In genomic region chr14:51069617-51070016, GRCm38 (mm10) we compare ENCODE assay signal across 10 mouse cellular contexts. TPM values are rescaled to one million over a fixed set of nuclear protein-coding genes. Genes with fewer than 3 reads are reported as not detected.
A peak's percentile ranks its signal among the peaks of the same experiment; 100 is the strongest.
DNase-seq lines count a peak whose midpoint lies in the region; ATAC-seq and TF ChIP-seq lines count a peak whose summit lies in the region.
"Had no signal": no experiment of that assay in that cellular context is flagged by ENCODE, and none has a peak within 500 bp of the region (broad histone marks: within the 10 kb centered on the region; RNA-seq: fewer than 3 reads in every experiment).

No protein-coding gene starts in this region.

- no peak overlapping the region for H3K4me2 ChIP-seq in midbrain, postnatal 0 days (ENCODE audit: low read depth, low read length, poor library complexity, severe bottlenecking)
- no peak overlapping the region for H3K4me2 ChIP-seq in midbrain, embryonic 15.5 days
- H3K4me2 ChIP-seq: heart, embryonic 13.5 days had no signal

- no peak overlapping the region for H3K9ac ChIP-seq in midbrain, postnatal 0 days (replicated peaks; ENCODE audit: low read length, poor library complexity, severe bottlenecking)
- H3K9ac ChIP-seq in midbrain, embryonic 15.5 days: no peak overlapping the region
- H3K9ac ChIP-seq: heart, embryonic 13.5 days had no signal

- H3K4me1 ChIP-seq in midbrain, postnatal 0 days (ENCODE audit: insufficient read depth, low read length): peaks cover 5% of the 10 kb centered on the region; the same call in 1 of the 2 replicates
- H3K4me1 ChIP-seq in midbrain, embryonic 15.5 days: peaks cover 10% of the 10 kb centered on the region; the same call in 1 of the 2 replicates
- peaks cover 11% of the 10 kb centered on the region for H3K4me1 ChIP-seq in midbrain, embryonic 10.5 days

- 86% methylated on average over 2 of the region's 2 CpGs for WGBS in midbrain, postnatal 0 days
- WGBS in midbrain, embryonic 15.5 days: 87% methylated on average over 2 of the region's 2 CpGs
- 89% methylated on average over 2 of the region's 2 CpGs for WGBS in midbrain, embryonic 10.5 days

- H3K36me3 ChIP-seq in midbrain, postnatal 0 days (ENCODE audit: insufficient read depth, low read length): no peaks in the 10 kb centered on the region
- H3K36me3 ChIP-seq in midbrain, embryonic 15.5 days (replicated peaks): no peaks in the 10 kb centered on the region
- H3K36me3 ChIP-seq in midbrain, embryonic 10.5 days: no peaks in the 10 kb centered on the region
- H3K36me3 ChIP-seq: heart, embryonic 13.5 days had no signal

- no peaks in the 10 kb centered on the region for H3K9me3 ChIP-seq in midbrain, postnatal 0 days (ENCODE audit: low read length)
- H3K9me3 ChIP-seq in midbrain, embryonic 15.5 days: no peaks in the 10 kb centered on the region
- H3K9me3 ChIP-seq in midbrain, embryonic 10.5 days (replicated peaks): no peaks in the 10 kb centered on the region
- H3K9me3 ChIP-seq: heart, embryonic 13.5 days; megakaryocyte, embryonic 14.5 days had no signal

- no peaks in the 10 kb centered on the region for H3K27me3 ChIP-seq in midbrain, postnatal 0 days (ENCODE audit: insufficient read depth, low read length)
- H3K27me3 ChIP-seq in midbrain, embryonic 15.5 days (replicated peaks): no peaks in the 10 kb centered on the region
- H3K27me3 ChIP-seq in midbrain, embryonic 10.5 days (ENCODE audit: low read depth, poor library complexity, severe bottlenecking): no peaks in the 10 kb centered on the region

- H3K27ac ChIP-seq in midbrain, postnatal 0 days (ENCODE audit: low read depth, low read length): no peak overlapping the region
- H3K27ac ChIP-seq in midbrain, embryonic 15.5 days: no peak overlapping the region
- H3K27ac ChIP-seq in midbrain, embryonic 10.5 days (replicated peaks): no peak overlapping the region
- H3K27ac ChIP-seq: heart, embryonic 13.5 days had no signal

- no peak for ATAC-seq in midbrain, postnatal 0 days (ENCODE audit: low FRiP score)
- no peak for ATAC-seq in midbrain, embryonic 15.5 days (replicated peaks)

- H3K4me3 ChIP-seq in midbrain, postnatal 0 days (ENCODE audit: low read depth, low read length): no peak overlapping the region
- no peak overlapping the region for H3K4me3 ChIP-seq in midbrain, embryonic 15.5 days
- no peak overlapping the region for H3K4me3 ChIP-seq in midbrain, embryonic 10.5 days
- H3K4me3 ChIP-seq: heart, embryonic 13.5 days; megakaryocyte, embryonic 14.5 days had no signal

- 0 out of 2 replicates have a peak, but pooled peaks have one; percentile 23 for TF ChIP-seq CTCF in midbrain, postnatal 0 days (IDR thresholded peaks at IDR 0.05)

- peak; percentile 54 for DNase-seq in embryo, embryonic 10 days (ENCODE audit: low spot score)
- no peak for DNase-seq in embryo, embryonic 9.5 days (ENCODE audit: extremely low spot score)
- DNase-seq in midbrain, postnatal 0 days (ENCODE audit: low spot score): peak; percentile 27
- peak; percentile 89 for DNase-seq in induced T-regulatory cell, adult 2 months (ENCODE audit: low read depth)
- peak; percentile 53 to 83 for DNase-seq in spleen, postnatal 10 days (ENCODE audit: low spot score in 2 of 2)
- no peak for DNase-seq in ovary, postnatal 36 days (ENCODE audit: low spot score)
- DNase-seq in midbrain, embryonic 10.5 days (ENCODE audit: low spot score): no peak

RNA-seq across cellular contexts. Expression of gene Olfr750, which starts 4.6 kb away (rescaled TPM):
- 0.66 TPM in 1 of 2 replicates, not detected in the other for total RNA-seq in midbrain, postnatal 0 days (2014; rRNA removed)
- polyA plus RNA-seq in midbrain, postnatal 0 days (2015; fragmentation: Nextera tagmentation; extraction: Ambion mirVana): 0.02 and 0.07 TPM in 2 replicates
- 0.08 and 0.09 TPM in 2 replicates for polyA plus RNA-seq in midbrain, embryonic 15.5 days (2015; fragmentation: Nextera tagmentation; extraction: Ambion mirVana)
- polyA plus RNA-seq in midbrain, embryonic 10.5 days (2016; fragmentation: Nextera tagmentation; extraction: Ambion mirVana): not detected in 2 replicates
- polyA plus RNA-seq: heart, embryonic 13.5 days had no signal

RNA-seq across cellular contexts. Expression of gene Rnase12, which starts 12.2 kb away (rescaled TPM):
- not detected in 2 replicates for total RNA-seq in midbrain, postnatal 0 days (2014; rRNA removed)
- polyA plus RNA-seq in midbrain, postnatal 0 days (2015; fragmentation: Nextera tagmentation; extraction: Ambion mirVana): not detected in 2 replicates
- polyA plus RNA-seq in midbrain, embryonic 15.5 days (2015; fragmentation: Nextera tagmentation; extraction: Ambion mirVana): not detected in 2 replicates
- polyA plus RNA-seq in midbrain, embryonic 10.5 days (2016; fragmentation: Nextera tagmentation; extraction: Ambion mirVana): not detected in 2 replicates

RNA-seq across cellular contexts. Expression of gene Rnase11, which starts 19.7 kb away (rescaled TPM):
- not detected in 2 replicates for total RNA-seq in midbrain, postnatal 0 days (2014; rRNA removed)
- polyA plus RNA-seq in midbrain, postnatal 0 days (2015; fragmentation: Nextera tagmentation; extraction: Ambion mirVana): not detected in 2 replicates
- polyA plus RNA-seq in midbrain, embryonic 15.5 days (2015; fragmentation: Nextera tagmentation; extraction: Ambion mirVana): not detected in 2 replicates
- polyA plus RNA-seq in midbrain, embryonic 10.5 days (2016; fragmentation: Nextera tagmentation; extraction: Ambion mirVana): not detected in 2 replicates
- polyA plus RNA-seq: heart, embryonic 13.5 days had no signal

RNA-seq across cellular contexts. Expression of gene Rnase4, which starts 21.3 kb away (rescaled TPM):
- 27.2 and 29.3 TPM in 2 replicates for total RNA-seq in midbrain, postnatal 0 days (2014; rRNA removed)
- 14.9 and 15.1 TPM in 2 replicates for polyA plus RNA-seq in midbrain, postnatal 0 days (2015; fragmentation: Nextera tagmentation; extraction: Ambion mirVana)
- 13.9 and 15.6 TPM in 2 replicates for polyA plus RNA-seq in midbrain, embryonic 15.5 days (2015; fragmentation: Nextera tagmentation; extraction: Ambion mirVana)
- polyA plus RNA-seq in midbrain, embryonic 10.5 days (2016; fragmentation: Nextera tagmentation; extraction: Ambion mirVana): 8.2 and 9.5 TPM in 2 replicates

RNA-seq across cellular contexts. Expression of gene Ang, which starts 21.3 kb away (rescaled TPM):
- 2.1 and 3.2 TPM in 2 replicates for total RNA-seq in midbrain, postnatal 0 days (2014; rRNA removed)
- polyA plus RNA-seq in midbrain, postnatal 0 days (2015; fragmentation: Nextera tagmentation; extraction: Ambion mirVana): 2.3 and 3.3 TPM in 2 replicates
- 4.5 and 4.8 TPM in 2 replicates for polyA plus RNA-seq in midbrain, embryonic 15.5 days (2015; fragmentation: Nextera tagmentation; extraction: Ambion mirVana)
- polyA plus RNA-seq in midbrain, embryonic 10.5 days (2016; fragmentation: Nextera tagmentation; extraction: Ambion mirVana): 1.7 and 2.2 TPM in 2 replicates

Comparison
In these comparisons a context has a peak if more than half of its experiments do, and no peak if none do; other contexts are left out.
1. DNase-seq: peak in embryo, embryonic 10 days (single experiment), midbrain, postnatal 0 days (single experiment), induced T-regulatory cell, adult 2 months (single experiment) and spleen, postnatal 10 days (2 of 2); none in embryo, embryonic 9.5 days (single experiment), ovary, postnatal 36 days (single experiment) and midbrain, embryonic 10.5 days (single experiment).